Mouse (Mus musculus): ENCODE measurements around the gene Ldb2. TPM values are rescaled to one million over a fixed set of nuclear protein-coding genes. Genes with fewer than 3 reads are reported as not detected.
A peak's percentile ranks its signal among the peaks of the same experiment; 100 is the strongest.

Gene Ldb2
- polyA plus RNA-seq, 1 experiment from 2014 or later = 41.0 TPM

DNA sequence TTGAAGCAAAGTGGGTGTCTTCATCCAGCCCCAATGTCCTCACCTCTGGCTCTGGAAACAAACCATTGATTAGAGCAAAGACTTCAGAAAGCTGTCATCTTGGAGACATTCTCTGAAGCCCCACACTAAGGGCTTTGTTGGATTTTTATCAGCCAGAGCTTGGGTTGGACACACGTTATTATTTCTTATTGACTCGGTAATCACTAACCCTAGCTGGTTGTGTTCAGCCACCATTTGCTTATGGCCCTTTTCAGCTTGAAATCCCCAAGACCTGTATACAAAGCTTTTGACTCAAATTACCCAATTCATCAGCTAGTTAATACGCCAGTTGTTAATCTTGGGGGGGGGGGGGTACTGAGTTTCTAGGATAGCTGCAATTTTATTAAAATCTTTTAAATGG is 91.5 kb downstream of the Ldb2 start:
- H3K36me3 ChIP-seq (ENCODE audit: control insufficient read depth, insufficient read depth, low read length) = no peaks in the 10 kb centered on the region
- WGBS = 79% methylated on average over 3 of the region's 3 CpGs
- peaks cover 2% of the 10 kb centered on the region; the same call in 1 of the 2 replicates for H3K4me1 ChIP-seq (ENCODE audit: control insufficient read depth, insufficient read depth, low read depth, low read length)
- H3K9me3 ChIP-seq (ENCODE audit: control insufficient read depth, low read length) = no peaks in the 10 kb centered on the region
- ATAC-seq = no peak
- H3K9ac ChIP-seq (ENCODE audit: low read depth, low read length) = no peak overlapping the region
- no peak overlapping the region for H3K4me2 ChIP-seq (ENCODE audit: low read length)
- H3K27me3 ChIP-seq (replicated peaks; ENCODE audit: control insufficient read depth, insufficient read depth, low read length) = no peaks in the 10 kb centered on the region
- no peak overlapping the region for H3K4me3 ChIP-seq (ENCODE audit: low read length)
- no peak overlapping the region for H3K27ac ChIP-seq (ENCODE audit: low read depth, low read length)

DNA sequence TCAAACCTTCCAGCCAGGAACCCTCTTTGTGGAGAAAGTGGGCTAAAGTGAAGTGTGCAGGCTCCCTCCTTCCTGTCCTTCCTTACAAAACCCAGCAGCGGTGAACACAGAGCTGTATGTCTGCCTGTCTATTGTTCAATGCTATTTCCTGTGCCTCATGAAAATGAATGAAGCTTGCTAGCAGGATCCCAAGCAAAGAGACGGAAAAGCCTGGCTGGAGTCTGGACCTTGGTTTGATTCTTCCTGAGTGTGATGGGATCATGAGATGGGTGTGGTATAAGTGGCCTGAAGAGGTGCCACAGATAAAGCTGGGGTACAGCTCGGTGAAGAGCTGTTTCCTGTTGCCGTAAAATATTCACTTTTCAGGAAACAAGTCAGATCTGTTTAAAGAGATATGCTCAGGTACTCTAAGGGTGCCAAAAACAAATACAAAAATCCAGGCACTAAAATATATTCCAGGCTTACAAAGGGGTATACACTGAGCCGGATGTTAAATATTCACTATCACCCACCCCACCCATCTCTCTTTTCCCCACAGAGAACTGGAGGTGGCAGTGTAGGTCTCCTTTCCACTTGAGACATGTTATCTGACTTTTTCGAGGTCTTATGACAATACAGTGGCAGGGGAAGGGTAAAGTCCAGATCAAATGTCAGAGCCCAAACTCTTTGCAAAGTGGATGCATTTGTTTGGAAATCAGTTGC is 92.3 kb downstream of the Ldb2 start:
- WGBS = 48% methylated on average over 6 of the region's 6 CpGs
- ATAC-seq = peak; percentile 21; the same call in 1 of the 2 replicates
- no peak overlapping the region for H3K4me3 ChIP-seq (ENCODE audit: low read length)
- peaks cover 2% of the 10 kb centered on the region; the same call in 1 of the 2 replicates for H3K4me1 ChIP-seq (ENCODE audit: control insufficient read depth, insufficient read depth, low read depth, low read length)
- no peaks in the 10 kb centered on the region for H3K27me3 ChIP-seq (replicated peaks; ENCODE audit: control insufficient read depth, insufficient read depth, low read length)
- H3K36me3 ChIP-seq (ENCODE audit: control insufficient read depth, insufficient read depth, low read length) = no peaks in the 10 kb centered on the region
- no peak overlapping the region for H3K4me2 ChIP-seq (ENCODE audit: low read length)
- no peaks in the 10 kb centered on the region for H3K9me3 ChIP-seq (ENCODE audit: control insufficient read depth, low read length)
- H3K9ac ChIP-seq (ENCODE audit: low read depth, low read length) = no peak overlapping the region; the same call in 1 of the 2 replicates
- no peak overlapping the region for H3K27ac ChIP-seq (ENCODE audit: low read depth, low read length)

DNA sequence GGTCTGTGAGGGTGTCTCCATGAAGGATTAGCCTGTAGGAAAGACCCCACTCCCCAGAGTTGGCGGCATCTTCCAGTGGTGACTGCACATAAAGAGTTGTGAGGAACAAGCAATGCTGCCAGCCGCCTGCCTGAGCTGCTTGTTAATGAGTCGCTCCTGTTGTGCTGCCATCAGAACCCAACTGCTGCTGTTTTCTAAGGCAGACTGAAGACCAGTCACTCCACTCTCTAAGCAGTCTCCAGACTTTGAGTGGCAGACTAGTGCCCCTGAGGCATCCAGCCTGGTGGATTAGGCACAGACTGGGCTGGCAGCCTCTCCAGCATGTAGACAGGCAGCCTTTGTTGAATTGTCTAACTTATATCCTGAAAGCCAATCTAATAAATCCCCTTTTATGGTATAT is 101.5 kb downstream of the Ldb2 start:
- H3K4me3 ChIP-seq (ENCODE audit: low read length) = no peak overlapping the region
- H3K4me1 ChIP-seq (ENCODE audit: control insufficient read depth, insufficient read depth, low read depth, low read length) = peaks cover 15% of the 10 kb centered on the region
- peak; percentile 82 for ATAC-seq
- no peaks in the 10 kb centered on the region for H3K36me3 ChIP-seq (ENCODE audit: control insufficient read depth, insufficient read depth, low read length)
- 38% methylated on average over 3 of the region's 3 CpGs for WGBS
- H3K9me3 ChIP-seq (ENCODE audit: control insufficient read depth, low read length) = no peaks in the 10 kb centered on the region
- no peak overlapping the region for H3K4me2 ChIP-seq (ENCODE audit: low read length)
- H3K9ac ChIP-seq (ENCODE audit: low read depth, low read length) = 0 out of 2 replicates have a peak overlapping the region, but pooled peaks have one; percentile 22
- H3K27ac ChIP-seq (ENCODE audit: low read depth, low read length) = peak overlapping the region; percentile 48; the same call in 1 of the 2 replicates
- H3K27me3 ChIP-seq (replicated peaks; ENCODE audit: control insufficient read depth, insufficient read depth, low read length) = no peaks in the 10 kb centered on the region

DNA sequence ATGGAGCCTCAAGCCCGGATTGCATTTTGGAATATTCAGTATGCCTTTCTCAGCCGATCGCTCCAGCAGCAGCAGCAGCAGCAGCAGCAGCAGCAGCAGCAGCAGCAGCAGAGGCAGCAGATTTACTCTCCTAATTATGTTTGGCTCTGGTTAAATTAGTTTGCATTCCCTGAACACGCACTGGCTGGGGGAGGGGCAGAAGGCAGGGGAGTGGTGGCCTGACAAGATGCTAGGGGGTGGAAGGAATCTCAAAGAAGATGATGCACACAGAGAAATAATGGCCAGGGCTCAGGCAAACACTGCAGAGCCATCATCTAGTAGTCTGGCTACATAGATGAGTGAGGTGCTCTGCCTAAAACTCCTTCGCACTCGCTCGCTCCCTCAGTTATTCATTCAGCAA is 102.9 kb downstream of the Ldb2 start:
- H3K27ac ChIP-seq (ENCODE audit: low read depth, low read length) = peak overlapping the region; percentile 34; the same call in 1 of the 2 replicates
- 60% methylated on average over 7 of the region's 7 CpGs for WGBS
- no peaks in the 10 kb centered on the region for H3K9me3 ChIP-seq (ENCODE audit: control insufficient read depth, low read length)
- H3K4me2 ChIP-seq (ENCODE audit: low read length) = no peak overlapping the region
- no peak overlapping the region for H3K4me3 ChIP-seq (ENCODE audit: low read length)
- H3K9ac ChIP-seq (ENCODE audit: low read depth, low read length) = no peak overlapping the region; the same call in 1 of the 2 replicates
- peaks cover 15% of the 10 kb centered on the region for H3K4me1 ChIP-seq (ENCODE audit: control insufficient read depth, insufficient read depth, low read depth, low read length)
- no peaks in the 10 kb centered on the region for H3K36me3 ChIP-seq (ENCODE audit: control insufficient read depth, insufficient read depth, low read length)
- peak; percentile 22 for ATAC-seq
- H3K27me3 ChIP-seq (replicated peaks; ENCODE audit: control insufficient read depth, insufficient read depth, low read length) = no peaks in the 10 kb centered on the region

DNA sequence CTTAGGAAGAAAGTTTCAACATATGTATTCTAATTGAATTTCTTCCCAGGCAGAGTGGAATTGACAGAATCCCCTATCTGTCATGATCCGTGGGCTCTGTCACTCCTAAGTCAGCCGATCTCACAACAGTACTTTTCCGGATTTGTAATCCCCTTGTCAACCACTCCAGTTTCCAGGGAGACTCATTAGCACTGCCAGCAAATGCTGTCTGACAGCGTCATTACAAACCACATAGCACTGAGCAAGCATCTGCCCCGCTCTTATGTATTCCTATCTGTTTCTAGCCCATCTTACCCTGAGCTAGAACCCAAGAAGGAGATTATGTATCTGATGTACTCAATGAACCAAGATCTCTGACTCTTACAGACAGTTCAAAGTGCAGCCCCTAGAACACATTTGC is 105.8 kb downstream of the Ldb2 start:
- no peaks in the 10 kb centered on the region for H3K36me3 ChIP-seq (ENCODE audit: control insufficient read depth, insufficient read depth, low read length)
- WGBS = 22% methylated on average over 5 of the region's 5 CpGs
- H3K4me3 ChIP-seq (ENCODE audit: low read length) = no peak overlapping the region
- no peak overlapping the region for H3K27ac ChIP-seq (ENCODE audit: low read depth, low read length)
- H3K9ac ChIP-seq (ENCODE audit: low read depth, low read length) = no peak overlapping the region
- H3K9me3 ChIP-seq (ENCODE audit: control insufficient read depth, low read length) = no peaks in the 10 kb centered on the region
- peaks cover 15% of the 10 kb centered on the region for H3K4me1 ChIP-seq (ENCODE audit: control insufficient read depth, insufficient read depth, low read depth, low read length)
- H3K4me2 ChIP-seq (ENCODE audit: low read length) = no peak overlapping the region
- ATAC-seq = peak; percentile 52; the same call in 1 of the 2 replicates
- H3K27me3 ChIP-seq (replicated peaks; ENCODE audit: control insufficient read depth, insufficient read depth, low read length) = no peaks in the 10 kb centered on the region

DNA sequence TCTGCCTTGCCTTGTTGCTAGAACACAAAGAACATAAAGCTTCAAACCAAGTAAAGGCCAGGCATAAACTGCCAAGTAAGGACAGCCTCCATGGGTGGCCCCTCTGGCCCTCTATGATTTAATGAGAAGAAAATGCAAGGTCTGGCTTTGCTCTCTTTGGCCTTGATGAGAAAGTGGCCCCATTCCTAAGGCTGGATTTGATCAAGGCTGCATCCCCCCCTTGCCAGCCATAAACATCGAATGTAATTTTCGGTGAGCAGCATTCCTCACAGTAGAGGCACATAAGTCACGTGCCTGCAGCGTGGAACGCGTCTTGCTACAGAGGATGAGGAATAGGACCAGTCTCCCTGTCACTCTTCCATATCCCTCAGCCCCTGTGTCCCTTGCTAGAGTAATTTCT is 113.1 kb downstream of the Ldb2 start:
- Histone ChIP-seq H3K9ac (ENCODE audit: low read depth, low read length) (no peak overlapping the region), H3K27ac (ENCODE audit: low read depth, low read length) (no peak overlapping the region; the same call in 1 of the 2 replicates), H3K36me3 (ENCODE audit: control insufficient read depth, insufficient read depth, low read length) (no peaks in the 10 kb centered on the region), H3K4me1 (ENCODE audit: control insufficient read depth, insufficient read depth, low read depth, low read length) (no peaks in the 10 kb centered on the region; the same call in none of the 2 replicates), H3K4me3 (ENCODE audit: low read length) (no peak overlapping the region), H3K27me3 (replicated peaks; ENCODE audit: control insufficient read depth, insufficient read depth, low read length) (no peaks in the 10 kb centered on the region), H3K9me3 (ENCODE audit: control insufficient read depth, low read length) (no peaks in the 10 kb centered on the region), H3K4me2 (ENCODE audit: low read length) (no peak overlapping the region)
- 79% methylated on average over 6 of the region's 6 CpGs for WGBS
- ATAC-seq = no peak

DNA sequence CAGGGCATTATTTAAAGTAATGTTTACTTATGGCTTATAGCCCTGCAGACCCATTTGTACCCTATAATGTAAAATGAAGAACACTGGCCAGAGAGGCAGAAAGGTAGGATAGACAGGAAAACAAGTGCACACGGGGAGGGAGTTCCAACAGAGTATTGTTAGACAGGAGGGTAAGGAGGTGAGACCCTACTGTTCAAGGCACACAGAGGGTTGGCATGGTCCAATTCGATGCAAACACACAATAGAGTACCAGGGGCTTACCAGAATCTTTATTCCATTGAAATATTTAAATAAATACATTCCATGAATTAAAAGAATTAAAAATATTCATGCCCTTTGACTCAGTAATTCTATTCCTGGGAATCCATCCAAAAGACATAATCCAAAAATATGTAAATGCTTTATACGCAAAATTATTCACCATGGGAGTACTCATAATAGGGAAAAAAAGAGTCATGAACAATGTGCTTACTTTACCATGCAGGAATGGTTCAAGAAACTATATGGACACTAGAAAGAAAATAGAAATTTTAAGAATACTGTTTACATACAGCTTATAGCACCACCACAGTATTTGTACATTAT is 118.3 kb downstream of the Ldb2 start:
- H3K27me3 ChIP-seq (replicated peaks; ENCODE audit: control insufficient read depth, insufficient read depth, low read length) = no peaks in the 10 kb centered on the region
- H3K27ac ChIP-seq (ENCODE audit: low read depth, low read length) = no peak overlapping the region
- no peak overlapping the region for H3K4me2 ChIP-seq (ENCODE audit: low read length)
- H3K9ac ChIP-seq (ENCODE audit: low read depth, low read length) = no peak overlapping the region
- H3K4me3 ChIP-seq (ENCODE audit: low read length) = no peak overlapping the region
- H3K9me3 ChIP-seq (ENCODE audit: control insufficient read depth, low read length) = no peaks in the 10 kb centered on the region
- no peaks in the 10 kb centered on the region for H3K36me3 ChIP-seq (ENCODE audit: control insufficient read depth, insufficient read depth, low read length)
- no peak for ATAC-seq
- H3K4me1 ChIP-seq (ENCODE audit: control insufficient read depth, insufficient read depth, low read depth, low read length) = no peaks in the 10 kb centered on the region; the same call in 1 of the 2 replicates
- WGBS = 71% methylated on average over 3 of the region's 3 CpGs

DNA sequence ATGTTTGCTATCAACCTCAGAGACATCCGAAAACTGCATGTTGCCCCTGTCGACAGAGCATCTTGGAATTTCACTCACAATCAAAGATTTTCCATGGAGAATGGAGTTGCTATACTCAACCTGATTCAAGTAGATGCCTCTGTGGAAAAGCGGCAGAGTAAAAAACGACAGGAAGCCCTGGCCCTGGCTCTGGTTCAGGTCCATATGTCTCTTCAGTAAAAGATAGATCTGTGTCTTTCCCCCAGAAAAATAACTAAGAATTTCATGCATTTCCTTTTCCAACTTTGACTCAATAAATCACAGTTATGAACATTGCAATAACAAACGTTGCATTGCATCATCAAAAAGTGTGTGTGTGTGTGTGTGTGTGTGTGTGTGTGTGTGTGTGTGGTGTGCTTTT is 121.7 kb downstream of the Ldb2 start:
- H3K4me1 ChIP-seq (ENCODE audit: control insufficient read depth, insufficient read depth, low read depth, low read length) = no peaks in the 10 kb centered on the region
- H3K4me3 ChIP-seq (ENCODE audit: low read length) = no peak overlapping the region
- H3K4me2 ChIP-seq (ENCODE audit: low read length) = no peak overlapping the region
- 78% methylated on average over 5 of the region's 5 CpGs for WGBS
- no peak overlapping the region for H3K9ac ChIP-seq (ENCODE audit: low read depth, low read length)
- H3K9me3 ChIP-seq (ENCODE audit: control insufficient read depth, low read length) = no peaks in the 10 kb centered on the region
- no peaks in the 10 kb centered on the region for H3K36me3 ChIP-seq (ENCODE audit: control insufficient read depth, insufficient read depth, low read length)
- H3K27ac ChIP-seq (ENCODE audit: low read depth, low read length) = no peak overlapping the region
- no peaks in the 10 kb centered on the region for H3K27me3 ChIP-seq (replicated peaks; ENCODE audit: control insufficient read depth, insufficient read depth, low read length)
- no peak for ATAC-seq

DNA sequence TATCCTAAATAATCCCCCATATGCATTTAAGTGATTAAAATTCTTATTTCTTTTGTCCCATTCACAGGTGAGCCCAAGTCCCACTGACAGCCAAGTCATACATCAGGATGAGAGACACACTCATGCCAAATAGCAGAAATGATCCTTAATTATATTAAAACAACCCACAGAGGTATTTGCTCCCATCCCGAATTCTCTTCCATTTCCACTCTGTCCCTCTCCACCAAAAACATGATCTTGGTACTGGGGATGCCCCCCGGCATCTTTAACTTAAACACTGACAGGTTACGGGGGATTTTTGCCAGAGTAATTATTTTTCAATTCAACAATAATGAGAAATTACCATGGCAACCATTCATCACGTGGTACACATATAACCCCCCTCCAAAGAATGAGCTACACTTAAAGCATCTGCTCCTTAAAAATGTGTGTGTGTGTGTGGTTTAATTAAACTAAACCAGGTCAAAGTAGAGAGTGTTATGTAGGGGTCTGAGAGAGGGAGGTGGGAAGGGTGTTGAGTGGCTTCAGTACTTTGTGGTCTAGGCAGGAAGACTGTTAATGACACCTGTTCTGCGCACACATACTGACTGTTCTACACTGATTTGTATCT is 123.2 kb downstream of the Ldb2 start:
- H3K9ac ChIP-seq (ENCODE audit: low read depth, low read length) = no peak overlapping the region
- no peaks in the 10 kb centered on the region for H3K36me3 ChIP-seq (ENCODE audit: control insufficient read depth, insufficient read depth, low read length)
- H3K4me1 ChIP-seq (ENCODE audit: control insufficient read depth, insufficient read depth, low read depth, low read length) = no peaks in the 10 kb centered on the region
- no peaks in the 10 kb centered on the region for H3K27me3 ChIP-seq (replicated peaks; ENCODE audit: control insufficient read depth, insufficient read depth, low read length)
- WGBS = 59% methylated on average over 5 of the region's 5 CpGs
- H3K4me3 ChIP-seq (ENCODE audit: low read length) = no peak overlapping the region
- no peak overlapping the region for H3K4me2 ChIP-seq (ENCODE audit: low read length)
- no peaks in the 10 kb centered on the region for H3K9me3 ChIP-seq (ENCODE audit: control insufficient read depth, low read length)
- peak; percentile 66; the same call in 1 of the 2 replicates for ATAC-seq
- H3K27ac ChIP-seq (ENCODE audit: low read depth, low read length) = no peak overlapping the region

All from hindbrain, embryonic 16.5 days (tissue).